Mouse (Mus musculus) splenic B cell, adult 2 months (primary cell): Measurements from ENCODE around the gene Atp2c2.

Experiments
- DNase-seq: peaks from one replicate; pipeline ENCODE4 v3.0.0-alpha.2; 2011; ENCODE audit warnings: low read depth, low spot score
- H3K27me3 ChIP-seq: 2 replicates; pipeline ENCODE4 v1.6.1; 2012; ENCODE audit warnings: mild to moderate bottlenecking, low read length, moderate library complexity, mixed read lengths; ENCODE audit not compliant: control insufficient read depth, poor library complexity, insufficient read depth, severe bottlenecking
- H3K36me3 ChIP-seq: 2 replicates; pipeline ENCODE4 v1.6.1; 2012; ENCODE audit warnings: mild to moderate bottlenecking, low read length, moderate library complexity, mixed read lengths; ENCODE audit not compliant: control insufficient read depth, poor library complexity, insufficient read depth, severe bottlenecking

Gene Atp2c2

GRCm38 (mm10) chr8:119780402-119781049 is 80.7 kb downstream of the Atp2c2 start:
- H3K36me3 ChIP-seq = no peaks in the 10 kb centered on the region
- DNase-seq = no peak
- H3K27me3 ChIP-seq = no peaks in the 10 kb centered on the region

GRCm38 (mm10) chr8:119781086-119781840 is 81.5 kb downstream of the Atp2c2 start:
- Histone ChIP-seq H3K27me3 (no peaks in the 10 kb centered on the region), H3K36me3 (no peaks in the 10 kb centered on the region)
- DNase-seq = peak; percentile 62

- Histone ChIP-seq H3K36me3 (no peaks in the 10 kb centered on the region), H3K27me3 (no peaks in the 10 kb centered on the region)
- DNase-seq = peak; percentile 89
These were observed 82.9 kb downstream of the Atp2c2 start for GRCm38 (mm10) chr8:119782715-119783114.

- Histone ChIP-seq H3K36me3 (no peaks in the 10 kb centered on the region), H3K27me3 (no peaks in the 10 kb centered on the region)
- DNase-seq = peak; percentile 65
These were observed 83.8 kb downstream of the Atp2c2 start for GRCm38 (mm10) chr8:119783579-119783978.

- peak; percentile 92 for DNase-seq
- Histone ChIP-seq H3K36me3 (no peaks in the 10 kb centered on the region), H3K27me3 (no peaks in the 10 kb centered on the region)
These were observed 84.3 kb downstream of the Atp2c2 start for GRCm38 (mm10) chr8:119784141-119784574.

GRCm38 (mm10) chr8:119784676-119785075 is 84.9 kb downstream of the Atp2c2 start:
- no peaks in the 10 kb centered on the region for H3K36me3 ChIP-seq
- no peaks in the 10 kb centered on the region for H3K27me3 ChIP-seq
- no peak for DNase-seq

GRCm38 (mm10) chr8:119785764-119786405 is 86.1 kb downstream of the Atp2c2 start:
- DNase-seq = no peak
- Histone ChIP-seq H3K36me3 (no peaks in the 10 kb centered on the region), H3K27me3 (no peaks in the 10 kb centered on the region)

GRCm38 (mm10) chr8:119786871-119787270 is 87.1 kb downstream of the Atp2c2 start:
- Histone ChIP-seq H3K36me3 (no peaks in the 10 kb centered on the region), H3K27me3 (no peaks in the 10 kb centered on the region)
- no peak for DNase-seq

- no peaks in the 10 kb centered on the region for H3K36me3 ChIP-seq
- no peaks in the 10 kb centered on the region for H3K27me3 ChIP-seq
- DNase-seq = no peak
These were observed 87.5 kb downstream of the Atp2c2 start for GRCm38 (mm10) chr8:119787341-119787740.

- DNase-seq = no peak
- H3K27me3 ChIP-seq = no peaks in the 10 kb centered on the region
- H3K36me3 ChIP-seq = no peaks in the 10 kb centered on the region
These were observed 89.0 kb downstream of the Atp2c2 start for GRCm38 (mm10) chr8:119788607-119789381.

GRCm38 (mm10) chr8:119789581-119789980 is 89.8 kb downstream of the Atp2c2 start:
- Histone ChIP-seq H3K36me3 (no peaks in the 10 kb centered on the region), H3K27me3 (no peaks in the 10 kb centered on the region)
- no peak for DNase-seq

GRCm38 (mm10) chr8:119791804-119792704 is 92.2 kb downstream of the Atp2c2 start:
- H3K27me3 ChIP-seq = no peaks in the 10 kb centered on the region
- DNase-seq = no peak
- no peaks in the 10 kb centered on the region for H3K36me3 ChIP-seq

GRCm38 (mm10) chr8:119794689-119795088 is 94.9 kb downstream of the Atp2c2 start:
- no peaks in the 10 kb centered on the region for H3K27me3 ChIP-seq
- no peaks in the 10 kb centered on the region for H3K36me3 ChIP-seq
- DNase-seq = no peak

- H3K27me3 ChIP-seq = no peaks in the 10 kb centered on the region
- H3K36me3 ChIP-seq = no peaks in the 10 kb centered on the region
- DNase-seq = no peak
These were observed 95.8 kb downstream of the Atp2c2 start for GRCm38 (mm10) chr8:119795651-119796050.
